22 mouse cellular contexts compared by ENCODE assay signal in genomic region chr11:104270876-104271275, GRCm38 (mm10). TPM values are rescaled to one million over a fixed set of nuclear protein-coding genes. Genes with fewer than 3 reads are reported as not detected.
DNase-seq lines count a peak whose midpoint lies in the region; ATAC-seq and TF ChIP-seq lines count a peak whose summit lies in the region.
"Had no signal": no experiment of that assay in that cellular context is flagged by ENCODE, and none has a peak within 500 bp of the region (broad histone marks: within the 10 kb centered on the region; RNA-seq: fewer than 3 reads in every experiment).

No protein-coding gene starts in this region.

- TF ChIP-seq CTCF in kidney, adult 2 months (conservative IDR thresholded peaks at IDR 0.05; ENCODE audit: insufficient read depth, insufficient read length, low read depth, low read length): no peak
- TF ChIP-seq CTCF in layer of hippocampus, adult 2 months (conservative IDR thresholded peaks at IDR 0.05): no peak
- no peak for TF ChIP-seq CTCF in lung, postnatal 0 days (IDR thresholded peaks at IDR 0.05)

- H3K27ac ChIP-seq in kidney, adult 2 months (ENCODE audit: insufficient read depth, low read depth, low read length): peak overlapping the region; percentile 87
- H3K27ac ChIP-seq in layer of hippocampus, adult 2 months: peak overlapping the region; percentile 92
- peak overlapping the region; percentile 2; the same call in 1 of the 2 replicates for H3K27ac ChIP-seq in lung, postnatal 0 days (ENCODE audit: low read length)
- H3K27ac ChIP-seq: embryonic facial prominence, embryonic 12.5 days; heart, embryonic 15.5 days; hindbrain, embryonic 10.5 days; hindbrain, embryonic 14.5 days had no signal

- peak; percentile 66 for DNase-seq in kidney, adult 2 months
- no peak for DNase-seq in kidney, adult 11 months
- no peak for DNase-seq in layer of hippocampus, adult 2 months (ENCODE audit: low spot score in 2 of 2)
- no peak for DNase-seq in layer of hippocampus, postnatal 36 days
- peak; percentile 64 for DNase-seq in lung, postnatal 0 days (ENCODE audit: low spot score)
- no peak for DNase-seq in lung, postnatal 14 days
- no peak for DNase-seq in thymus, postnatal 10 days (ENCODE audit: low spot score in 2 of 2)
- DNase-seq: adrenal gland, postnatal 14 days; cerebellum, adult 8-10 months; cerebellum, postnatal 14 days; gastrocnemius, postnatal 10 days; heart, adult 2 months; heart, postnatal 14 days had no signal

- H3K27me3 ChIP-seq in kidney, adult 2 months (replicated peaks; ENCODE audit: control insufficient read depth, insufficient read depth, low read length): no peaks in the 10 kb centered on the region
- no peaks in the 10 kb centered on the region for H3K27me3 ChIP-seq in lung, postnatal 0 days (replicated peaks; ENCODE audit: insufficient read depth, low read length)
- H3K27me3 ChIP-seq: embryonic facial prominence, embryonic 12.5 days; forebrain, embryonic 15.5 days; heart, embryonic 15.5 days; Patski had no signal

- no peak overlapping the region for H3K4me2 ChIP-seq in lung, postnatal 0 days (replicated peaks; ENCODE audit: low read depth, low read length)
- H3K4me2 ChIP-seq: embryonic facial prominence, embryonic 12.5 days; forebrain, embryonic 15.5 days; heart, embryonic 11.5 days; heart, embryonic 15.5 days; hindbrain, embryonic 14.5 days had no signal

- no peak for TF ChIP-seq POLR2A in kidney, adult 2 months (IDR thresholded peaks at IDR 0.05; ENCODE audit: low read depth, low read length)

- no peak overlapping the region for H3K4me3 ChIP-seq in kidney, adult 2 months (ENCODE audit: insufficient read depth, low read depth, low read length)
- H3K4me3 ChIP-seq in layer of hippocampus, adult 2 months: no peak overlapping the region
- no peak overlapping the region for H3K4me3 ChIP-seq in lung, postnatal 0 days (ENCODE audit: low read depth, low read length)
- H3K4me3 ChIP-seq: embryonic facial prominence, embryonic 12.5 days; forebrain, embryonic 15.5 days; heart, adult 2 months; heart, embryonic 15.5 days; hindbrain, embryonic 10.5 days had no signal

- no peaks in the 10 kb centered on the region for H3K9me3 ChIP-seq in lung, postnatal 0 days (ENCODE audit: low read length)
- H3K9me3 ChIP-seq: embryonic facial prominence, embryonic 12.5 days; forebrain, embryonic 15.5 days; heart, embryonic 15.5 days; hindbrain, embryonic 10.5 days had no signal

- no peak overlapping the region for H3K9ac ChIP-seq in lung, postnatal 0 days (replicated peaks; ENCODE audit: low read depth)
- H3K9ac ChIP-seq: embryonic facial prominence, embryonic 12.5 days; forebrain, embryonic 15.5 days; heart, embryonic 15.5 days; hindbrain, embryonic 14.5 days had no signal

- H3K36me3 ChIP-seq in kidney, adult 2 months (ENCODE audit: control insufficient read depth, insufficient read depth, low read length): no peaks in the 10 kb centered on the region
- no peaks in the 10 kb centered on the region for H3K36me3 ChIP-seq in lung, postnatal 0 days (ENCODE audit: insufficient read depth, low read length)
- H3K36me3 ChIP-seq: embryonic facial prominence, embryonic 12.5 days; forebrain, embryonic 15.5 days; heart, embryonic 15.5 days; hindbrain, embryonic 10.5 days had no signal

- no peak for TF ChIP-seq EP300 in lung, postnatal 0 days (IDR thresholded peaks at IDR 0.05)

- H3K4me1 ChIP-seq in kidney, adult 2 months (ENCODE audit: control insufficient read depth, insufficient read depth, low read length): peaks cover 41% of the 10 kb centered on the region
- H3K4me1 ChIP-seq in lung, postnatal 0 days (ENCODE audit: insufficient read depth, low read depth, low read length): peaks cover 7% of the 10 kb centered on the region; the same call in 1 of the 2 replicates

- ATAC-seq in lung, postnatal 0 days: peak; percentile 77
- ATAC-seq: activated CD4-positive, CD25-positive, alpha-beta regulatory T cell, adult 4 months; forebrain, embryonic 15.5 days; Patski had no signal

- WGBS in kidney, adult 2 months: 45% methylated on average over 4 of the region's 4 CpGs
- WGBS in lung, postnatal 0 days: 46% methylated on average over 4 of the region's 4 CpGs

RNA-seq across cellular contexts. Expression of gene Mapt, which starts 39.7 kb away (rescaled TPM):
- polyA plus RNA-seq in kidney, adult 2 months (2012; rRNA removed): 49.8 and 53.4 TPM in 2 replicates
- 100 to 1,000 TPM; 312 to 318 TPM for total RNA-seq in layer of hippocampus, adult 2 months (2021)
- total RNA-seq in layer of hippocampus, postnatal 36 days (2021): 100 to 1,000 TPM; 310 to 316 TPM
- polyA plus RNA-seq in lung, postnatal 0 days (2015; fragmentation: Nextera tagmentation; extraction: Ambion mirVana): 15.9 and 23.3 TPM in 2 replicates
- total RNA-seq: common myeloid progenitor, adult 5-6 weeks had no signal

Comparison
In these comparisons a context has a peak if more than half of its experiments do, and no peak if none do; other contexts are left out.
1. DNase-seq: peak in kidney, adult 2 months (single experiment) and lung, postnatal 0 days (single experiment); none in kidney, adult 11 months (single experiment), layer of hippocampus, adult 2 months (0 of 2), layer of hippocampus, postnatal 36 days (0 of 2), lung, postnatal 14 days (single experiment) and thymus, postnatal 10 days (0 of 2).
2. H3K27ac ChIP-seq: peak in every context shown above with its lines; median percentile 92 in layer of hippocampus, adult 2 months; 87 in kidney, adult 2 months; 2 in lung, postnatal 0 days.